Mouse (Mus musculus) hindbrain, embryonic 15.5 days (tissue): Measurements from ENCODE around the gene Bsph1. TPM values are rescaled to one million over a fixed set of nuclear protein-coding genes. Genes with fewer than 3 reads are reported as not detected.
"Not testable (repeated sequence)": the region's sequence is repeated elsewhere in the genome, so short reads cannot be mapped to it uniquely, and the experiment has no call there.

ENCODE experiments used
- ATAC-seq: fragments of 200-750 bp; cut with Nextera tagmentation; 2 replicates; pipeline ENCODE4 v1.8.0; 2017; ENCODE audit warnings: low read depth, moderate number of reproducible peaks, moderate TSS enrichment; ENCODE audit not compliant: low FRiP score
- H3K27ac ChIP-seq: fragments of 300-500 bp; sonication (generic); replicated peaks from 2 replicates; pipeline ENCODE4 v1.5.1; 2015; ENCODE audit warnings: mild to moderate bottlenecking, inconsistent platforms
- H3K27me3 ChIP-seq: fragments of 300-500 bp; sonication (generic); 2 replicates; pipeline ENCODE4 v1.6.1; 2015; ENCODE audit warnings: control low read depth, inconsistent platforms
- H3K36me3 ChIP-seq: fragments of 300-500 bp; sonication (generic); 2 replicates; pipeline ENCODE4 v1.6.1; 2015; ENCODE audit warnings: control low read depth, inconsistent platforms
- H3K4me1 ChIP-seq: fragments of 300-500 bp; sonication (generic); replicated peaks from 2 replicates; pipeline ENCODE4 v1.6.1; 2015; ENCODE audit warnings: control low read depth, inconsistent platforms
- H3K4me2 ChIP-seq: fragments of 300-500 bp; sonication (generic); 2 replicates; pipeline ENCODE4 v1.6.1; 2015; ENCODE audit warnings: moderate library complexity, mild to moderate bottlenecking, inconsistent platforms
- H3K4me3 ChIP-seq: fragments of 300-500 bp; sonication (generic); 2 replicates; pipeline ENCODE4 v1.5.1; 2015; ENCODE audit warnings: mild to moderate bottlenecking, inconsistent platforms
- H3K9ac ChIP-seq: fragments of 300-500 bp; sonication (generic); 2 replicates; pipeline ENCODE4 v1.6.1; 2015; ENCODE audit warnings: inconsistent platforms
- H3K9me3 ChIP-seq: fragments of 300-500 bp; sonication (generic); 2 replicates; pipeline ENCODE4 v1.6.1; 2016; ENCODE audit warnings: control low read depth, inconsistent platforms
- WGBS: fragments of 180-500 bp; shearing (Covaris S2); methylation state at CpG from one replicate; pipeline ENCODE4 v1.1.7; 2015; 5-methylcytosine and 5-hydroxymethylcytosine counted together
- polyA plus RNA-seq: library from polyadenylated mRNA; unstranded; fragments of >200 nt; fragmentation: Nextera tagmentation; extraction: Ambion mirVana; gene quantifications from 2 replicates; pipeline ENCODE4 v1.2.1, GENCODE M21; 2015

Bsph1 gene
- polyA plus RNA-seq = not detected in 2 replicates

- not testable (repeated sequence) for H3K27ac ChIP-seq, H3K4me2 ChIP-seq, H3K4me1 ChIP-seq, H3K9me3 ChIP-seq, H3K36me3 ChIP-seq, H3K9ac ChIP-seq, H3K27me3 ChIP-seq, ATAC-seq, H3K4me3 ChIP-seq
- 82% methylated on average over 1 of the region's 1 CpGs for WGBS
Observed at GRCm38 (mm10) chr7:13450541-13450940, at the start of gene Bsph1. Bsph1 (plus strand) TSS chr7:13450841.

- H3K27ac ChIP-seq = no peak overlapping the region
- H3K36me3 ChIP-seq = no peaks in the 10 kb centered on the region
- ATAC-seq = no peak
- peaks cover 16% of the 10 kb centered on the region for H3K9me3 ChIP-seq
- no peak overlapping the region for H3K4me2 ChIP-seq
- H3K27me3 ChIP-seq = no peaks in the 10 kb centered on the region
- no peak overlapping the region for H3K9ac ChIP-seq
- no peaks in the 10 kb centered on the region for H3K4me1 ChIP-seq
- no peak overlapping the region for H3K4me3 ChIP-seq
- 78% methylated on average over 1 of the region's 1 CpGs for WGBS
Observed at GRCm38 (mm10) chr7:13511539-13511938, 60.9 kb downstream of the Bsph1 start.

Other genes with a start within 250 kb of the Bsph1 start
- gene Vmn1r89, start 237.8 kb upstream of the Bsph1 start, polyA plus RNA-seq = not detected in 2 replicates
- gene Lig1, start 173.6 kb upstream of the Bsph1 start, polyA plus RNA-seq = 38.2 and 41.1 TPM in 2 replicates
- 11.8 and 14.2 TPM in 2 replicates for gene Zswim9, start 172.1 kb upstream of the Bsph1 start, polyA plus RNA-seq
- 0.48 and 0.64 TPM in 2 replicates for gene Pla2g4c, start 126.2 kb upstream of the Bsph1 start, polyA plus RNA-seq
- gene Cabp5, start 52.7 kb upstream of the Bsph1 start, polyA plus RNA-seq = 0.09 TPM in 2 replicates
- not detected in 2 replicates for gene Bsph2, start 120.2 kb downstream of the Bsph1 start, polyA plus RNA-seq
- gene Sult2a5, start 173.1 kb downstream of the Bsph1 start, polyA plus RNA-seq = not detected in 2 replicates